Mouse (Mus musculus): ENCODE measurements around the gene Tmem129. TPM values are rescaled to one million over a fixed set of nuclear protein-coding genes. Genes with fewer than 3 reads are reported as not detected.

Gene Tmem129
- 27.7 and 29.7 TPM in 2 replicates for polyA plus RNA-seq (2015; fragmentation: Nextera tagmentation; extraction: Ambion mirVana)

DNA sequence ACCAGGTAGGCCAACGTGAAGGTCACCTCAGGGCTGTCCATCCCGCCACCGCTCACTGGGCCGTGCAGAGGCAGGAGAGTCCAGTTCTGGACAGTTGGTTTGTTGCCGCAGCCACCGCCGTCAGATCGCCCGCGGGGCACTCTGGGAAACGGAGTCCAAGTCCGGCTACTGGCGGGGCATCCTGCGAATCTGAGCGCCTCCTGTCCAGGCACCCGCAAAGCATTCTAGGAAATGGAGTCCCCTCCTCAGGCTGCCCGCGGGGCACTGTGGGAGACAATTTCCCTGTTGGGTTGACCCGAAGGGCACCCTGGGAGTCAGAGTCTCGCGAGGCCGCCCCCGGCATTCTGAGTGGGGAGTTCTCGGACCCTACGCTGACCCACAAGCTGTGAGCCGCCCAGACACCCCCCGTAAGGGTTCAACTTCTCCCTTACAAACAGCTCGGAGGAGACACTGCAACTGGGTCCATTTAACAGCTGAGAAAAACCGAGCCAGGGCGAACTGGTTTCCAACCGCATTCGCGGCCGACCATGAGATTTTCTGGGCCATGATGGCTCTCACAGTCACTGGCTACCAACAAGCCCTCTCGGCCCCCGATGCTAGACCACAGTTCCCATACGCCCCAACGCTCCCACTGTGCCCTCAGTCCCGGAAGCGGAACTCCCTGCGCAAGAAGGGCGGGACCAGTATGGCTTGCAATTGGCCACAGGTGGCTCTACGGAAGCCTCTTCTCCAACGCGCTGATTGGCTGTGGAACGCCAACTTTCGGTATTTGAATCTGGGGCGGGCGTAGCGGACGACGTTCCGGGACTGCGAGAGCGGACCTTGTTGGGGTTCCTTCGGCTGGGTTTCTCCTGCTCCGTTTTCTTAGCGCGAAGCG is at the start of gene Tmem129, which contains the start of gene Tacc3:
Gene Tmem129, minus strand, starts transcription at position 630 of the 877 bp plus-strand sequence.
Gene Tacc3, plus strand, starts transcription at position 342 of the 877 bp plus-strand sequence.
- peak within 1 kb of the TSS; percentile 99 for H3K27ac ChIP-seq (replicated peaks)
- peak within 1 kb of the TSS; percentile 82 for H3K4me3 ChIP-seq (replicated peaks)
- peaks cover 14% of the 10 kb centered on the region for H3K36me3 ChIP-seq
- under 1% methylated on average over 60 of the region's 60 CpGs for WGBS
- no peaks in the 10 kb centered on the region for H3K9me3 ChIP-seq (replicated peaks)
- H3K27me3 ChIP-seq (replicated peaks), result no peaks in the 10 kb centered on the region
- peak within 1 kb of the TSS; percentile 75 for H3K9ac ChIP-seq (replicated peaks)
- peak; percentile 97 for ATAC-seq (ENCODE audit: low FRiP score)
- H3K4me1 ChIP-seq, result peaks cover 43% of the 10 kb centered on the region
- peak within 1 kb of the TSS; percentile 93 for H3K4me2 ChIP-seq

DNA sequence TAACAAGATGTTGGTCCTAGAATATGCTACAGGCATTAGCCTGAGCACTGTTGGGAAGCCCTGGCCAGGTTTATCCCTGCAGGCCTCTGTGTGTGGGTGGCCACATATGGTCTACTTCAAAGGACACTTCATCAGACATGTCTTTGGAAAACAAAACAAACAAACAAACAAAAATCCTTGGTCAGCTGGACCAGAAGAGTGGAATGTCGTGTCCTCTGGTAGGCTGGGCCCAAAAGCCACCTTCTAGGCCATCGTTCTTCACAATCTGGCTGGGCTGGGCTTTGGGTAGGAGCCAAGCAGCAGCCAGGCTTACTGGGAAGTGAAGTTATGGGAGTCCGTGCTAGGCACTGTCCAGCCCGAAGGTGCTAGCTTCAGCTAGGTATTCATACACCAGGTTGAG is 48.9 kb upstream of the Tmem129 start:
- peaks cover 21% of the 10 kb centered on the region for H3K4me1 ChIP-seq
- 69% methylated on average over 4 of the region's 4 CpGs for WGBS
- ATAC-seq (ENCODE audit: low FRiP score), result no peak
- H3K27ac ChIP-seq (replicated peaks), result no peak overlapping the region
- H3K4me2 ChIP-seq, result no peak overlapping the region
- H3K27me3 ChIP-seq (replicated peaks), result no peaks in the 10 kb centered on the region
- no peaks in the 10 kb centered on the region for H3K9me3 ChIP-seq (replicated peaks)
- H3K36me3 ChIP-seq, result no peaks in the 10 kb centered on the region
- no peak overlapping the region for H3K4me3 ChIP-seq (replicated peaks)
- H3K9ac ChIP-seq (replicated peaks), result no peak overlapping the region

GRCm38 (mm10) chr5:33706350-33706629 is 48.1 kb upstream of the Tmem129 start:
- Histone ChIP-seq H3K4me3 (replicated peaks) (no peak overlapping the region), H3K9me3 (replicated peaks) (no peaks in the 10 kb centered on the region), H3K4me2 (no peak overlapping the region), H3K36me3 (no peaks in the 10 kb centered on the region), H3K27me3 (replicated peaks) (no peaks in the 10 kb centered on the region; the same call in 1 of the 2 replicates), H3K4me1 (peaks cover 21% of the 10 kb centered on the region), H3K27ac (replicated peaks) (peak overlapping the region; percentile 73), H3K9ac (replicated peaks) (no peak overlapping the region)
- ATAC-seq (ENCODE audit: low FRiP score), result no peak
- WGBS, result 95% methylated on average over 1 of the region's 1 CpGs

DNA sequence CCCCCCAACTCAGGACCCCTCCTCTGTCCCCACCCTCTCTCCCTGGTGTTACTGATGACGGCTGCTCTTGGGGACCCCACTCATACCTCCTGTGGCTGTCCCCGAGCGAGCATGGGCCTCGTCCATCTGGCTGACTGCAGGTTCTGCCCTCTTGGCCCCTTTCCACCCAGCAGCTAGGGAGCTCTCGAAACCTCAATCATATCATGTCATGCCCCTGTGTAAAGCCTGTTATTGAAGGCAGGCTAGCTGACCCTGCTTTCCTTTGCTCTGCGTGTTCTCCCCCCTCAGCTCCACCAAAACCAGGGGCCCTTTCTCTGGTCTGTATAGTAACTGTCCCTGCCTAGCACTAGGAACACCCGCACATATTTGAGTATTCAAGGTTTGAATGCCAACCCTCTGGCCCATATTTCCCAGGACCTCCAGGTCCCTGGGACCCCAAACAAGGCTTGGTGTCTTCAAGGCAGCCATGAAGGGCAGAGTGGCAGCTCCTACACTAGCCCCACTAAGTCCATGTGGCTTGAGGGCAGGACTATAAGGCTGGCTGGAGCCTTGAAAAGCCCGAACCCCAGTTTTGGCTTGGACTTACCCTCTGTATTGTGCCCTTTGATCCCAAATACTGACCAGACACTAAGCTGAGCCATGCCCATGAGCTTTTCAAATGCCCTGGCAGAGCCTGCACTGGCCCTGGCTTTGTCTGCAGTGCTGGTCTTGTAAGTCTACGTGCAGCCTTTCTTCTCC is 47.6 kb upstream of the Tmem129 start:
- ATAC-seq (ENCODE audit: low FRiP score), result 0 out of 2 replicates have a peak, but pooled peaks have one; percentile 8
- Histone ChIP-seq H3K9me3 (replicated peaks) (no peaks in the 10 kb centered on the region), H3K4me2 (no peak overlapping the region), H3K4me3 (replicated peaks) (no peak overlapping the region), H3K27ac (replicated peaks) (peak overlapping the region; percentile 73), H3K27me3 (replicated peaks) (no peaks in the 10 kb centered on the region; the same call in 1 of the 2 replicates), H3K4me1 (peaks cover 21% of the 10 kb centered on the region), H3K36me3 (no peaks in the 10 kb centered on the region), H3K9ac (replicated peaks) (no peak overlapping the region)
- WGBS, result 22% methylated on average over 9 of the region's 9 CpGs

DNA sequence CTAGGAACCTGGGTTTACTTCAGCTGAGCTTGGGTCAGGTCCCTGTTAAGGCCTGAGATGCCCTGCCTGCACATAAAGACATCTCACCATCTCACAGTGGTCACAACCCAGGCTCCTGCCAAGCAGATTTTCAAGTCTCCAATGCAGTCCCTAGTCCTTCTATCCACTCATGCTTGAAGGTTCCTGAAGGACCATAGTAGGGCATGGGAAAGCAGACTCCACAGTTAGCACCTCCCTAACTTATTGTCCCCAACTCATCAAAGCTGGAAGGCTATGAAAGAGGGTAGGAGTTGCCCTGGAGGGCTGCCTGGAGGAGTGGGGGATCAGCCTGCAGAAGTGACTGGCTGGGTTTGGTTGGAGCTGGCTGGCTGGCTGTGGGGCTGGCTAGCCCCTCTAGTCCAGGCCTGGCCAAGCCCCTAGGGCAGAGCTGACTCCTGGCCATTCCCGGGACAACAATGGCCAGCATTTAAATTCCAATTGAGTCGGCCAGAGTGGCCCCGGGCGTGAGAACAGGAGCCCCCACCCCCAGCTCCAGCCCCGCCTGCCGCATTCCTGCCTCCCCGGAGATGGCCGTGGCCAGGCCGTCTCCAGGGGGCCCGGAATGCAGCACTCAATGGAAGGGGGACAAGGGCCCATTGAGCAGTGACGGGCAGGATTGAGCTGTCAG is 46.9 kb upstream of the Tmem129 start:
- Histone ChIP-seq H3K4me2 (no peak overlapping the region), H3K4me3 (replicated peaks) (no peak overlapping the region), H3K27ac (replicated peaks) (peak overlapping the region; percentile 74), H3K36me3 (no peaks in the 10 kb centered on the region), H3K27me3 (replicated peaks) (no peaks in the 10 kb centered on the region; the same call in 1 of the 2 replicates), H3K4me1 (peaks cover 26% of the 10 kb centered on the region), H3K9me3 (replicated peaks) (no peaks in the 10 kb centered on the region), H3K9ac (replicated peaks) (no peak overlapping the region)
- ATAC-seq (ENCODE audit: low FRiP score), result peak; percentile 82
- WGBS, result 3% methylated on average over 11 of the region's 11 CpGs

GRCm38 (mm10) chr5:33703999-33704398 is 45.8 kb upstream of the Tmem129 start:
- peaks cover 31% of the 10 kb centered on the region for H3K4me1 ChIP-seq
- H3K36me3 ChIP-seq, result no peaks in the 10 kb centered on the region
- H3K9me3 ChIP-seq (replicated peaks), result no peaks in the 10 kb centered on the region
- WGBS, result 17% methylated on average over 8 of the region's 8 CpGs
- no peak overlapping the region for H3K4me2 ChIP-seq
- H3K9ac ChIP-seq (replicated peaks), result no peak overlapping the region
- peak overlapping the region; percentile 74 for H3K27ac ChIP-seq (replicated peaks)
- H3K27me3 ChIP-seq (replicated peaks), result no peaks in the 10 kb centered on the region; the same call in 1 of the 2 replicates
- peak; percentile 36; the same call in 1 of the 2 replicates for ATAC-seq (ENCODE audit: low FRiP score)
- no peak overlapping the region for H3K4me3 ChIP-seq (replicated peaks)

- no peaks in the 10 kb centered on the region for H3K36me3 ChIP-seq
- no peak overlapping the region for H3K4me3 ChIP-seq (replicated peaks)
- H3K9me3 ChIP-seq (replicated peaks), result no peaks in the 10 kb centered on the region
- WGBS, result 84% methylated on average over 11 of the region's 11 CpGs
- H3K4me1 ChIP-seq, result peaks cover 46% of the 10 kb centered on the region
- H3K27me3 ChIP-seq (replicated peaks), result no peaks in the 10 kb centered on the region; the same call in 1 of the 2 replicates
- H3K9ac ChIP-seq (replicated peaks), result no peak overlapping the region
- H3K27ac ChIP-seq (replicated peaks), result 0 out of 2 replicates have a peak overlapping the region, but pooled peaks have one; percentile 5
- ATAC-seq (ENCODE audit: low FRiP score), result no peak
- H3K4me2 ChIP-seq, result no peak overlapping the region
These were observed 43.6 kb upstream of the Tmem129 start for GRCm38 (mm10) chr5:33701832-33702231.

DNA sequence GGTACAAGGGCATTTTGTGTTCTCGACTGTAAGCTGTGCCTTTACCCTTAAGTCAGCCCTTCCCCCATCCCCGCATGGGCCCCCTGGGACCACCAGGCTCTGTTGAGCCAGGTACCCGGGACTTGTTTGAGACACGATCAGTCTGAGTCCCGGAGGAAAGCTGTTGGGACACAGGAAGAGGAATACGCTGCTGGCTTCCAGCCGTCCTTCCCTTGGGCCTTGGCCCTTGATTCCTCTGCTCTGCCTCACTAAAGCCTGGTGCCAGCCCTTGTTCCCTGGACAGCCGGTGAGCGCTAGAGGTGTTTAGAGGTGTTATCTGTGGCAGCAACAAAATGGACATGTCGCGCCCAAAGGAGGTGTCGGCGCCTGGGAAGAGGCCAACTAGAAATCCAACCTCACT is 41.8 kb upstream of the Tmem129 start:
- Histone ChIP-seq H3K4me2 (no peak overlapping the region), H3K27ac (replicated peaks) (no peak overlapping the region), H3K9me3 (replicated peaks) (no peaks in the 10 kb centered on the region), H3K4me1 (peaks cover 55% of the 10 kb centered on the region), H3K36me3 (no peaks in the 10 kb centered on the region), H3K4me3 (replicated peaks) (no peak overlapping the region), H3K9ac (replicated peaks) (no peak overlapping the region), H3K27me3 (replicated peaks) (peaks cover 9% of the 10 kb centered on the region)
- no peak for ATAC-seq (ENCODE audit: low FRiP score)
- WGBS, result 62% methylated on average over 13 of the region's 13 CpGs

DNA sequence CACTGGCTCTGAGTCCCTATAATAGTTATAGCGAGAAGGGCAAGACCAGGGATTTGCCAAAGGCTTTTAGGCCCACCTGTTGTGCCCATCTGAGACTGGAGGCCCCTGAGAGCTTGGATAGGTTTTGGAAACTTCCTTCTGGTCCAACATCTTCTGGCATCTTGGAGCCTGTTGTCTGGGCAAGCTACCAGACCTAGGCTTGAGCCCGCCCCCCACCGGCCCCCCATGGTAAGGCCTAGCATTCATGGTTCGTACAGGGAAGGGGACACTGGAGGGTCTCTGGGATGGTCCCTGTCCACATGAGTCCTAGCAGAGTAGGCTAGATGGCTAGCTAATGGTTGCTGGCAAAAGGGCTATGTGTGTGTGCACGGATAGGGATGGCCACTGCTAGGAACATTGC is 40.5 kb upstream of the Tmem129 start:
- H3K4me2 ChIP-seq, result no peak overlapping the region
- peaks cover 18% of the 10 kb centered on the region for H3K27me3 ChIP-seq (replicated peaks)
- H3K4me1 ChIP-seq, result peaks cover 56% of the 10 kb centered on the region
- H3K36me3 ChIP-seq, result no peaks in the 10 kb centered on the region
- ATAC-seq (ENCODE audit: low FRiP score), result no peak
- H3K9me3 ChIP-seq (replicated peaks), result no peaks in the 10 kb centered on the region
- H3K27ac ChIP-seq (replicated peaks), result peak overlapping the region; percentile 56; the same call in 1 of the 2 replicates
- no peak overlapping the region for H3K9ac ChIP-seq (replicated peaks)
- WGBS, result 83% methylated on average over 5 of the region's 5 CpGs
- no peak overlapping the region for H3K4me3 ChIP-seq (replicated peaks)

DNA sequence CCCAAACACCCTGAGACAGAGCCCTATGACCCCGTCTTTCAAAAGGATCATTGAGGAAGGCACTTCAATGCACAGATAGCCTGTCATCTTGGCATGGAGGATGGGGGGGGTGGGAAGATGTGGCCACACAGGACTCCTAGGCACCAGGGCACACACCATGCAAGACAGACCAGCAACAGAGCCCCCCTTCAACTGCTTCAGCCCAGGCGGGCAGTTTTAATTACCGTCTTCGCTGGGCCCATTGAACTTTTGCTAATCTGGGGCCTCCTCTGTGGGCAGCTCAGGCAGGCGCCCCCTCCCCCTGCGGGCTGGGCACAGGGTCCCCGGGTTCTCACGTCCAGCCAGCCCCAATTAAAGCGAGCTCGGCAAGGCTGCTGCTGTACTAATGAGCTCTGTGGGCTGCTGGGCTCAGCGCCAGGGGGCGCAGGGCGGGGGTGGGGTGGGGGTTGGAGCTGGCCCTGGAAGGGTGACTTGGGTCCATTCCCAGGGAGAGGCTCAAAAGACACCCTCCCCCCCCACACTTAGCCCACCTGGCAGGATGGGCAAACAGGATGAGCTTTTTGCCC is 39.8 kb upstream of the Tmem129 start:
- no peak overlapping the region for H3K4me3 ChIP-seq (replicated peaks)
- peak overlapping the region; percentile 56 for H3K27ac ChIP-seq (replicated peaks)
- no peaks in the 10 kb centered on the region for H3K36me3 ChIP-seq
- ATAC-seq (ENCODE audit: low FRiP score), result peak; percentile 42
- no peak overlapping the region for H3K4me2 ChIP-seq
- 22% methylated on average over 12 of the region's 13 CpGs for WGBS
- H3K4me1 ChIP-seq, result peaks cover 56% of the 10 kb centered on the region
- H3K9me3 ChIP-seq (replicated peaks), result no peaks in the 10 kb centered on the region
- no peak overlapping the region for H3K9ac ChIP-seq (replicated peaks)
- peaks cover 22% of the 10 kb centered on the region for H3K27me3 ChIP-seq (replicated peaks)

GRCm38 (mm10) chr5:33697534-33697933 is 39.3 kb upstream of the Tmem129 start:
- H3K4me1 ChIP-seq, result peaks cover 59% of the 10 kb centered on the region
- H3K9ac ChIP-seq (replicated peaks), result no peak overlapping the region
- H3K27me3 ChIP-seq (replicated peaks), result peaks cover 24% of the 10 kb centered on the region
- no peaks in the 10 kb centered on the region for H3K36me3 ChIP-seq
- no peak overlapping the region for H3K4me2 ChIP-seq
- no peak overlapping the region for H3K4me3 ChIP-seq (replicated peaks)
- no peak for ATAC-seq (ENCODE audit: low FRiP score)
- peak overlapping the region; percentile 52 for H3K27ac ChIP-seq (replicated peaks)
- WGBS, result 33% methylated on average over 1 of the region's 1 CpGs
- H3K9me3 ChIP-seq (replicated peaks), result no peaks in the 10 kb centered on the region

All from neural tube, embryonic 15.5 days (tissue).